Mouse (Mus musculus) right cerebral cortex, postnatal 10 days (tissue): ENCODE results near the gene Cog1.

Source experiments
- DNase-seq, 2 experiments: peaks; one replicate each; pipeline ENCODE4 v3.0.0; 2021; ENCODE audit warnings: low spot score in 2 of 2

The Cog1 gene

GRCm38 (mm10) chr11:113699643-113700042 is 50.7 kb downstream of the Cog1 start:
- no peak for DNase-seq

GRCm38 (mm10) chr11:113703758-113704157 is 54.8 kb downstream of the Cog1 start:
- peak; percentile 87 to 89 for DNase-seq

DNA sequence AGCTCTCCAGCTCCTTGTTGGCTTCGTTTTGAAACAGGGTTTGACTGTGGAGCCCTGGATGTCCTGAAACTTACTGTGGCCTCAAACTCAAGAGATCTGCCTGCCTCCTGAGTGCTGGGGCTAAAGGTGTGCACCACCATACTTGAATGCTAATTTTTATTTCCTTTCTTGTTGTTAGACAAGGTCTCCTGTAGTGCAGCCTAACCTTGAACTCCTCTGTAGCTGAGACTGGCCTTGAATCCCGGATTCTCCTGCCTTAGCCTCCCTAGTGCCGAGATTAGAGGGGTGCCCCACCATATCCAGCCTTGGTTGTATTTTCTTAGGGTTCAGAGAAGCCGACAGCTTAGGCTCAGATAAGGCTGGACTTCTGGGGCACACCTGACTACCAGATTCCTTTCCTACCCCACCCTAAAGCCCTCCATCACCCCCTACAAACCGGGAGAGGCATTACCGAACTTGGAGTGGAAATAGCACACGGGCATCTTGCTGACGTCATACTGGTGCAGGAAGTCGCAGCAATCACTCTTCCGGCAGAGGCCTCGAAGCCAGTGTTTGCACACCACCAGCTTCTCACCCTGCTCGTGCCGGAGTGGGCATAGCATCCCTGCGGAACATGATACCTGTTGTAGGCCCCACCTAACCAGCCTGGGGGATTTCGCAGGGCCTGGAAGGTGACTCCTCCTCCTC is 57.1 kb downstream of the Cog1 start:
- DNase-seq, result no peak

- DNase-seq, result no peak
Observed at GRCm38 (mm10) chr11:113708629-113709213, 59.8 kb downstream of the Cog1 start.

DNA sequence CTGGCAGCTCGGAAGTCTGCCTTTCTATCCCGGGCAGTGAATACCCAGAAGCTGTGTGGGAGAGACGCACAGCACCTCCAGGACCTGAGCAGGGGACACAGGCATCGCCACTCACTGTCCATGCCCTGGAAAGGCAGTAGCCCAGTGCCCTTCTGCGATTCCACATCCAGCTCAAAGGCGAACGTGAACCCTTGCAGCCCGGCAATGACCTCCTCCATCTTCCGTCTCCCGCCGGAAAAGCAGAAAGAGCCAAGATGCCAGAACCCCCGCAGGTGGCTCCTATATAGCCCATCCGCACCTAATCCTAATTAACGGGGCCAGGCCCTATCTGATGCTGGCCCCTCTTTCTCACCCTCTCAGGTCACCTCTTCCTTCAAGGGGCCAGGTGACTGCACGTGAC is 60.3 kb downstream of the Cog1 start:
- no peak for DNase-seq

DNA sequence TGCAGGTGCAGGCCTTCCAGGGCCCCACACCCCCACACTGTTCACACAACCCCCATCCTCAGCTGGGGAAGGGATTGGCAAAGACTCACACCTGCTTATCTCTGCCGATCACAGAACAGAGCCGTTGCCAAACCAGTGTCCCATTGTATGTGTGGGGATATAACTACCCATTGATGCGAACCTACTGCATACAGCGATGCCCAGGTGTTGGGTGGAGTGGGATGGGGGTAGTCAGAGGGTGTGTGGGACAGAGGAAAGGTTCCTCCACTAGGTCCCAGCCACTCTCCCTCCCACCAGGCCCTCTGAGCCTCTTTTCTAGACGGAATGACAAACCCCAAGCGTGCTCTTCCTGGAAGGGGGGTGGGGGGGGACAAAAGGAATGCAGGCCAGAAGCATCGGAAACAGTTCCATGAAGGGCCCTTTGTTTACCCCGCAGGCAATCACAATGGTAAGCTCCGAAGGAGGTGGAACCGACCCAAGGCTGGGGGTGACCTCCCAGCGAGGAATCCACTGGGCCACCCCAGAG is 60.8 kb downstream of the Cog1 start, which contains the start of gene Cpsf4l:
Gene Cpsf4l, minus strand, starts transcription at position 287 of the 526 bp plus-strand sequence.
- no peak for DNase-seq

GRCm38 (mm10) chr11:113710257-113710777 is 61.3 kb downstream of the Cog1 start:
- no peak for DNase-seq

GRCm38 (mm10) chr11:113711061-113711460 is 62.1 kb downstream of the Cog1 start:
- DNase-seq, result no peak

DNA sequence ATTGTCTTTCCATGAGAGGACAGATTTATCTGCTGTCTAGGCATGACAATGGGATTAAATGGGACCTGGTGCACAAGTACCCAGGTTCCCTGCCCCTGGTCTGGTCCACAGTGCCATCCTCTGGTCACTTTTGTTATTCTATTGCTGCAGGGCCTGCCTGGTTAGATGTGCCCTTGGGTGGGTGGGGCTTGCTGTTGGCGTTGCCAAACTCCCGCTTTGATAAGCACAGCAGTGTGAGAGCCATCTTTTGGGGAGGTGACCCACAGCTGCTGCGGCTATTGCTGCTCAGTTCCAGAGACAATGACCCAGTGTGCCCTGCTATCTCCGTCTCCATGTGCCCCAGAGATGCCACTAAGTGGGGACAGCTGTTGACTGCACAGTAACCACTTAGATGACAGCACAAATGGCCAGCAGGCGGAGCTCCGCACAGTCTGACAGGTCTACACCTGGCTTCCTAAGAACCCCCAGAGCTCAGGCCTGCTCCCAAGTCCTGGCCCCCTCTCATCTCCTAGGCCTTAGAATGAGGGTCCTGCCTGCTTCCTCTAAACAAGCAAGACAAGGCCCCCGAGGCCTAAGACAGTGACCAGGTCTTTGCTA is 66.2 kb downstream of the Cog1 start:
- no peak for DNase-seq

- no peak for DNase-seq
Observed at GRCm38 (mm10) chr11:113716132-113716531, 67.2 kb downstream of the Cog1 start.
